Mouse (Mus musculus) olfactory bulb, adult 2 months (tissue): Measurements from ENCODE around the gene Hist1h2aa.

Experiments
- CTCF ChIP-seq: fragments of 200-500 bp; IDR thresholded peaks from 2 replicates; pipeline ENCODE4 v1.5.1; 2012; ENCODE audit warnings: low read depth, mild to moderate bottlenecking, low read length, moderate library complexity; ENCODE audit not compliant: insufficient read depth
- POLR2A ChIP-seq: fragments of 200-500 bp; IDR thresholded peaks from 2 replicates; pipeline ENCODE4 v1.6.1; 2012; ENCODE audit warnings: mild to moderate bottlenecking, low read depth, low read length, moderate library complexity; ENCODE audit not compliant: insufficient read depth

DNA sequence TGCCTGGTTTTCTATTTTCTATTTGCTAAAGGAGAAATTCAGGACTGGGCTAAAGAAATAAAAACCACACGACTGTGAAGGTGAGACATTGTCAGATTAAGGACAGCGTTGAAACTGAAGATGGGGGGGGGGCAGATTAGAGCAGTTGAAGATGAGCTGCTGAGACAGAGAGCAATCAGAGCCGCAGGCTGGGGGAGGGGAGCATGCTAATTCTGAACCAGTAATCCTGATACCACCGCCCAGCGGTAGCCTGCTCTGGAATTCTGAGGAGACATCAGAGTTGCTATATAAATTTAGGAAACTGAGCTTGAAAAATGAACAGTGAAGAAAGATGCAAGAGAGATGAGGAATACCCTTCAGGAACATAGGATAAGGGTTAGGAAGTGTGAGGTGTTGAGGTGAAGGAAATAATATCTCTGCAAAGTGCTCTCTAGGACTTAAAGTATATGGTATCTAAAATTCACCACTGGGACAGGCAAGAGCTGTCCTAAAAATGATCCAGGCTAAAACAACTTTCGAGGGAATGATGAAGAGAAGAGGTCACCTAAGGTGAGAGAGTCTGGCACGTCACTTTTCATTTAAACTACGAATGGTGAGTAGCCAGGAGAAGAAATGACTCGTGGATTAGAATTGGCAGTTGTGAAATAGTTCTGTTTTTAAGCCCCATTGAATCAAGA lies 41.5 kb upstream of the Hist1h2aa start:
- TF ChIP-seq CTCF, result no peak
- no peak for TF ChIP-seq POLR2A
